Mouse (Mus musculus) bone marrow, adult 2 months (tissue): Measurements from ENCODE around the gene B4galnt3. TPM values are rescaled to one million over a fixed set of nuclear protein-coding genes. Genes with fewer than 3 reads are reported as not detected.
A peak's percentile ranks its signal among the peaks of the same experiment; 100 is the strongest.

Source experiments
- H3K27ac ChIP-seq: fragments of 200-500 bp; 2 replicates; pipeline ENCODE4 v1.5.1; 2012; ENCODE audit warnings: low read depth, mild to moderate bottlenecking, control low read depth, inconsistent platforms, low read length; ENCODE audit not compliant: control insufficient read depth, poor library complexity, insufficient read depth
- H3K4me1 ChIP-seq: fragments of 200-500 bp; 2 replicates; pipeline ENCODE4 v1.6.1; 2011; ENCODE audit warnings: low read length; ENCODE audit not compliant: control insufficient read depth, insufficient read depth
- H3K4me3 ChIP-seq: fragments of 200-500 bp; replicated peaks from 2 replicates; pipeline ENCODE3; 2011; ENCODE audit warnings: mild to moderate bottlenecking, low read depth, low read length, control low read depth; ENCODE audit not compliant: control insufficient read depth
- CTCF ChIP-seq: fragments of 200-500 bp; IDR thresholded peaks from 2 replicates; pipeline ENCODE4 v1.5.1; 2011; ENCODE audit warnings: low read length, control low read depth; ENCODE audit not compliant: control insufficient read depth, insufficient read depth
- POLR2A ChIP-seq: fragments of 200-500 bp; IDR thresholded peaks from 2 replicates; pipeline ENCODE4 v1.6.1; 2011; ENCODE audit warnings: low read depth, mild to moderate bottlenecking, control low read depth, low read length, borderline replicate concordance; ENCODE audit not compliant: control insufficient read depth
- WGBS: fragments of 180-500 bp; shearing (Covaris S2); methylation state at CpG from one replicate; pipeline ENCODE4 v1.1.7; 2018; 5-methylcytosine and 5-hydroxymethylcytosine counted together
- polyA plus RNA-seq: library from polyadenylated mRNA; stranded (reverse); fragments of >200 nt; gene quantifications from 2 replicates; pipeline ENCODE4 v1.2.4, GENCODE M21; 2011; ENCODE audit warnings: low replicate concordance; ENCODE audit not compliant: missing spikeins, insufficient read depth, insufficient read length

The B4galnt3 gene
- polyA plus RNA-seq, 1 experiment, result 1.0 TPM

- no peaks in the 10 kb centered on the region; the same call in 1 of the 2 replicates for H3K4me1 ChIP-seq
- no peak overlapping the region for H3K27ac ChIP-seq
- no peak for TF ChIP-seq POLR2A
- peak; percentile 95 for TF ChIP-seq CTCF
- H3K4me3 ChIP-seq, result no peak overlapping the region
- WGBS, result 33% methylated on average over 9 of the region's 9 CpGs
Observed at GRCm38 (mm10) chr6:120197964-120198363, 96.4 kb downstream of the B4galnt3 start.

GRCm38 (mm10) chr6:120196837-120197236, 97.5 kb downstream of the B4galnt3 start:
- 8% methylated on average over 2 of the region's 2 CpGs for WGBS
- no peak overlapping the region for H3K27ac ChIP-seq
- TF ChIP-seq POLR2A (no peak), CTCF (peak; percentile 45)
- H3K4me1 ChIP-seq, result no peaks in the 10 kb centered on the region; the same call in 1 of the 2 replicates
- H3K4me3 ChIP-seq, result no peak overlapping the region

GRCm38 (mm10) chr6:120194963-120195362, 99.4 kb downstream of the B4galnt3 start:
- no peak overlapping the region for H3K27ac ChIP-seq
- no peaks in the 10 kb centered on the region; the same call in 1 of the 2 replicates for H3K4me1 ChIP-seq
- 85% methylated on average over 7 of the region's 7 CpGs for WGBS
- no peak for TF ChIP-seq POLR2A
- TF ChIP-seq CTCF, result no peak
- H3K4me3 ChIP-seq, result no peak overlapping the region

- TF ChIP-seq CTCF (no peak), POLR2A (no peak)
- Histone ChIP-seq H3K27ac (no peak overlapping the region), H3K4me3 (no peak overlapping the region), H3K4me1 (no peaks in the 10 kb centered on the region; the same call in 1 of the 2 replicates)
- WGBS, result 84% methylated on average over 10 of the region's 10 CpGs
Observed at GRCm38 (mm10) chr6:120194305-120194704, 100.1 kb downstream of the B4galnt3 start.

- no peak overlapping the region for H3K27ac ChIP-seq
- 84% methylated on average over 1 of the region's 1 CpGs for WGBS
- H3K4me3 ChIP-seq, result no peak overlapping the region
- no peaks in the 10 kb centered on the region; the same call in 1 of the 2 replicates for H3K4me1 ChIP-seq
- TF ChIP-seq POLR2A, result no peak
- no peak for TF ChIP-seq CTCF
Observed at GRCm38 (mm10) chr6:120193793-120194192, 100.6 kb downstream of the B4galnt3 start.

- no peak overlapping the region for H3K27ac ChIP-seq
- WGBS, result under 1% methylated on average over 5 of the region's 5 CpGs
- no peaks in the 10 kb centered on the region; the same call in 1 of the 2 replicates for H3K4me1 ChIP-seq
- no peak overlapping the region for H3K4me3 ChIP-seq
- TF ChIP-seq POLR2A, result no peak
- peak; percentile 97 for TF ChIP-seq CTCF
Observed at GRCm38 (mm10) chr6:120193174-120193573, 101.2 kb downstream of the B4galnt3 start.

- Histone ChIP-seq H3K27ac (no peak overlapping the region), H3K4me3 (no peak overlapping the region), H3K4me1 (no peaks in the 10 kb centered on the region)
- WGBS, result 79% methylated on average over 15 of the region's 15 CpGs
- TF ChIP-seq CTCF (no peak), POLR2A (no peak)
Observed at GRCm38 (mm10) chr6:120192211-120192870, 102.0 kb downstream of the B4galnt3 start.

GRCm38 (mm10) chr6:120191396-120192170, 102.8 kb downstream of the B4galnt3 start:
- Histone ChIP-seq H3K27ac (no peak overlapping the region), H3K4me1 (no peaks in the 10 kb centered on the region), H3K4me3 (no peak overlapping the region)
- WGBS, result 87% methylated on average over 7 of the region's 7 CpGs
- TF ChIP-seq POLR2A, result no peak
- TF ChIP-seq CTCF, result no peak
